Mouse (Mus musculus): ENCODE measurements around the gene Bmp5.

DNA sequence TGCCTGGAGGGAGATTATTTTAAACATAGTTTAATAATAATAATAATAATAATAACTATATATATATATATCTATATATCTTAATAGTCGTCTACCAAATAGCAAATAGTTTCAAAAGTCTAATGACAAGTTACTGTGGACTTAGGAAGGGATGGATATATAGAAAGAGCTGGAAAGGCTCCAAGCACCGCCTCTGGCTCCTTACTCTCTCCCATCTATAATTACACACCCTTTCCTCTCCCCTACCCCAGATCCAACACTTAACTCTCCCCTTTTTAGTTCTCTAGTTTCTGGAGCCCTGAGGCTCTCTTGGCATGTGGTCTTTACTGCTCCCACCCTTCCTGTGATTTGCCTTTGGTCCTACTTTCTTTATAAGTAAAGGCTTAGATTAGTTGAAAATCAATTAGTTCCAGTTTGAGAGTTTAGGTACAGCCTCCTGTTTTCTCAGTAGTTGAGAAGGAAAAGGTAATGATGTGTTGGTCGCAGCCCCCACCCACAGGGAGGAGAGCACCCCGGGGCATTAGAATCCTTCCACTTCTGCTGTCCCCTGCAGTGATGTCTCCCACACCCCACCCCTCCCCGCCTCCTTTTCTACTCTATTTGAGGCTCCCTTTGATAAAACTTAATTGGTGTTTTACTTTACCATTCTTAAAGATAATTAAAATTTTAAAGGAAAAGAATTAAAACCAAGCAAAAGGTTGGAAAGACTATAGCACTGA lies 5.6 kb downstream of the Bmp5 start:
- no peak for TF ChIP-seq CTCF (IDR thresholded peaks at IDR 0.05; ENCODE audit: low read depth, low read length)
- TF ChIP-seq POLR2A (IDR thresholded peaks at IDR 0.05; ENCODE audit: extremely low read depth, insufficient read depth, low read length) = no peak
